Mouse (Mus musculus) lung, embryonic 16.5 days (tissue): ENCODE measurements around the gene Nr1h5. TPM values are rescaled to one million over a fixed set of nuclear protein-coding genes. Genes with fewer than 3 reads are reported as not detected.

Experiments
- ATAC-seq: fragments of 200-750 bp; cut with Nextera tagmentation; 2 replicates; pipeline ENCODE4 v1.8.0; 2017; ENCODE audit warnings: low read depth, mild to moderate bottlenecking, moderate library complexity
- H3K27ac ChIP-seq: fragments of 300-500 bp; sonication (generic); 2 replicates; pipeline ENCODE4 v1.5.1; 2014; ENCODE audit warnings: mild to moderate bottlenecking, control low read depth, low read length
- H3K27me3 ChIP-seq: fragments of 300-500 bp; sonication (generic); 2 replicates; pipeline ENCODE4 v1.6.1; 2014; ENCODE audit warnings: low read depth, low read length, mixed read lengths; ENCODE audit not compliant: control insufficient read depth, insufficient read depth
- H3K36me3 ChIP-seq: fragments of 300-500 bp; sonication (generic); 2 replicates; pipeline ENCODE4 v1.6.1; 2014; ENCODE audit warnings: low read length; ENCODE audit not compliant: control insufficient read depth, insufficient read depth
- H3K4me1 ChIP-seq: fragments of 300-500 bp; sonication (generic); replicated peaks from 2 replicates; pipeline ENCODE4 v1.6.1; 2014; ENCODE audit warnings: low read length, mixed read lengths; ENCODE audit not compliant: control insufficient read depth, insufficient read depth
- H3K4me2 ChIP-seq: fragments of 300-500 bp; sonication (generic); 2 replicates; pipeline ENCODE4 v1.6.1; 2014; ENCODE audit warnings: low read depth, low read length, control low read depth
- H3K4me3 ChIP-seq: fragments of 300-500 bp; sonication (generic); 2 replicates; pipeline ENCODE4 v1.5.1; 2014; ENCODE audit warnings: mild to moderate bottlenecking, low read length, control low read depth
- H3K9ac ChIP-seq: fragments of 300-500 bp; sonication (generic); 2 replicates; pipeline ENCODE4 v1.6.1; 2014; ENCODE audit warnings: low read length, control low read depth
- H3K9me3 ChIP-seq: fragments of 300-500 bp; sonication (generic); 2 replicates; pipeline ENCODE4 v1.6.1; 2016; ENCODE audit warnings: low read length; ENCODE audit not compliant: control insufficient read depth
- WGBS: fragments of 180-500 bp; shearing (Covaris S2); extraction: QIAGEN DNeasy Blood & Tissue Kit; methylation state at CpG from one replicate; pipeline ENCODE4 v1.1.7; 2014; 5-methylcytosine and 5-hydroxymethylcytosine counted together
- polyA plus RNA-seq: library from polyadenylated mRNA; unstranded; fragments of >200 nt; fragmentation: Nextera tagmentation; extraction: Ambion mirVana; gene quantifications from 2 replicates; pipeline ENCODE4 v1.2.1, GENCODE M21; 2015

The Nr1h5 gene
- polyA plus RNA-seq, 1 experiment from 2014 or later: not detected

DNA sequence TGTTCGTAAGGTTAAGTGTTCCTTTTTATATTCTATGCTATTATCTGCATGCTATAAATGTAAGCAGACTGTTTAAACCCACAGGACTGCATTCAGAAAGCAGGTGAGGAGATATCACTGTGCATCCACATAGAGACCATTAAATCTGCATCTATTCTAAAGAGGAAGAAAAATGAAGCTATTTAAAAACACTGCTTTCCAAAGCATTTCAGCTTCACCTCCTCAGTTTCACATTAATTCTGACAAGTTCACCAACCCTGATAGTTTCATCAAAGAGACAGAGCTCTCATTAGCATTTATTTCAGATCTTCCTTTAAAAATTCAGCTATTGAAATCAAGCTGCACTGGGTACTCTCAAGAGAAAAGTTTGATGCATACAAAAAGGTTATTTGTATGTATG, 25.8 kb downstream of the Nr1h5 start:
- ATAC-seq: no peak
- H3K4me2 ChIP-seq: no peak overlapping the region
- no peak overlapping the region for H3K27ac ChIP-seq
- no peaks in the 10 kb centered on the region for H3K36me3 ChIP-seq
- H3K4me3 ChIP-seq: no peak overlapping the region
- H3K9ac ChIP-seq: no peak overlapping the region
- no peaks in the 10 kb centered on the region for H3K4me1 ChIP-seq
- no peaks in the 10 kb centered on the region for H3K27me3 ChIP-seq
- H3K9me3 ChIP-seq: 0 out of 2 replicates have a peak, but pooled peaks cover 2% of the 10 kb centered on the region
- 81% methylated on average over 1 of the region's 1 CpGs for WGBS

DNA sequence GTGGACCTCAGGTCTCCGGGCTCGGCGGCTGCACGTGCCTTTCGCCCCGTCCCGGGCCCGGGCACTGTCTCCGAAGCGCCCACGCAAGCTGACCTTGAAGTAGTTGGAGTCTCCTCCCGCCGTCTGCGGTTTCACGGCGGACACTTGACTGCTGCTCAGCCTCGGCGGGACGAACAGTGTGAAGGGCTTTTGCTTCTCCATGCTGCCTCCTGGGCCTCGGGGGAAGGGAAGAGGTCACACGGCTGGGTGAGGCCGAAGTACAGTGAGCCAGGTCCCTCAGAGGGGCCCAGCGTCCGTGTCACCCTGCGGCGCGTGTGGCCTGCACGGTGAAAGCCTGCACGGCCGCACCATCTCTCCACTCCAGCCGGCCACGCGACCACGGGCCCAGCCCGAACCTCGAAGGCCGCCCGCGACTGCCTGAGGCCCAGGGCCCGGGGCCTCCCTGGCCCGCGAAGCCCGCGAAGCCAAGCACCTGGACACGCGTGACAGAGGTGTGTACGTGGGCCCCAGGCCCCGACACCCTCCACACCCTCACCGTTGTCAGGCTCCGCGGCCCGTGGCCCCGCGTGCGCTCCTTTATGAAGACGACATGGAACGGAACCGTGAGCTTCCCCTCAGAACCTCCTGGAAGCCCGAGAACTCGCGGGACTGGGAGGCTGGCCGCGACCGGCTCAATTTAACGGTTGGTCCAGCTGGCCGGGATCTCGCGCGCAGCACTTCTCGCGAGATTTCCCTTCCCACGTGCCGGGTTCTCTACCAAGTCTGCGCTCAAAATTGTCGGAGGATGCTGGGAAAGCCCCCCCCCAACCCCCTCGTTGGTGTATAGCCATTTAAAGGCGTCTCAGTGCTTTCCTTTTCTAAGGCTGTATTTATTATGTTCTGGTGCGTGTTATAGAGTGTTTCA, 28.2 kb downstream of the Nr1h5 start, which contains the start of gene Sycp1:
Gene Sycp1, minus strand, starts transcription at position 650 of the 904 bp plus-strand sequence.
- H3K9ac ChIP-seq: no peak within 1 kb of the TSS

DNA sequence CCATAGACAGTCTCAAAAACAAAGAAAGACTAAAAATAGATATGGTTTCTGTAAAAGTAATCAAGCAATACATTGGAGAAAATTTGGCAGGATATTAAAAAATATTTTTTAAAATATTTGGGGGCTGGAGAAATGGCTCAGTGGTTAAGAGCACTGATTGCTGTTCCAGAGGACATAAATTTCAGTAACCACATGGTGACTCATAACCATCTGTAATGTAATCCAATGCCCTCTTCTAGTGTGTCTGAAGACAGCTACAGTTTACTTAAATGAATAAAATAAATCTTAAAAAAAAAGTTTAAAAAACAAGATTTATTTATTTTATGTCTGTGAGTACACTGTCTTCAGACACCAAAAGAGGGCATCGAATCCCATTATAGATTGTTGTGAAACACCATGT, 64.8 kb downstream of the Nr1h5 start:
- H3K4me2 ChIP-seq: no peak overlapping the region
- no peaks in the 10 kb centered on the region for H3K36me3 ChIP-seq
- 85% methylated on average over 1 of the region's 1 CpGs for WGBS
- no peak overlapping the region for H3K27ac ChIP-seq
- no peak overlapping the region for H3K9ac ChIP-seq
- no peaks in the 10 kb centered on the region for H3K9me3 ChIP-seq
- H3K4me3 ChIP-seq: no peak overlapping the region
- ATAC-seq: no peak
- no peaks in the 10 kb centered on the region for H3K4me1 ChIP-seq
- no peaks in the 10 kb centered on the region for H3K27me3 ChIP-seq

More for the DNA sequence above, 28.2 kb downstream of the Nr1h5 start, which contains the start of gene Sycp1:
- H3K27me3 ChIP-seq: no peaks in the 10 kb centered on the region
- no peak for ATAC-seq
- 90% methylated on average over 77 of the region's 78 CpGs for WGBS
- H3K4me3 ChIP-seq: no peak within 1 kb of the TSS
- H3K36me3 ChIP-seq: no peaks in the 10 kb centered on the region
- H3K4me1 ChIP-seq: no peaks in the 10 kb centered on the region
- H3K27ac ChIP-seq: no peak within 1 kb of the TSS
- H3K4me2 ChIP-seq: no peak within 1 kb of the TSS
- 0 out of 2 replicates have a peak, but pooled peaks cover 2% of the 10 kb centered on the region for H3K9me3 ChIP-seq

Other genes starting within 250 kb of the Nr1h5 start
- gene Tspan2, start 229.6 kb downstream of the Nr1h5 start, polyA plus RNA-seq: 17.7 and 17.9 TPM in 2 replicates
- 0.24 and 0.53 TPM in 2 replicates for gene Tshb, start 181.4 kb downstream of the Nr1h5 start, polyA plus RNA-seq
- not detected in 2 replicates for gene Sycp1, start 28.0 kb downstream of the Nr1h5 start, polyA plus RNA-seq
- gene Sike1, start 31.6 kb upstream of the Nr1h5 start, polyA plus RNA-seq: 54.4 and 60.9 TPM in 2 replicates
- 317 and 337 TPM in 2 replicates for gene Csde1, start 56.3 kb upstream of the Nr1h5 start, polyA plus RNA-seq
- 93.8 and 96.7 TPM in 2 replicates for gene Nras, start 94.2 kb upstream of the Nr1h5 start, polyA plus RNA-seq
- 1.0 and 2.8 TPM in 2 replicates for gene Ampd1, start 109.9 kb upstream of the Nr1h5 start, polyA plus RNA-seq
- gene Dennd2c, start 138.5 kb upstream of the Nr1h5 start, polyA plus RNA-seq: 6.3 and 7.0 TPM in 2 replicates
- 172 and 179 TPM in 2 replicates for gene Bcas2, start 207.5 kb upstream of the Nr1h5 start, polyA plus RNA-seq